Mouse (Mus musculus) embryonic facial prominence, embryonic 15.5 days (tissue): Measurements from ENCODE around the gene Cyp4f18. TPM values are rescaled to one million over a fixed set of nuclear protein-coding genes. Genes with fewer than 3 reads are reported as not detected.
"Not testable (repeated sequence)": the region's sequence is repeated elsewhere in the genome, so short reads cannot be mapped to it uniquely, and the experiment has no call there.

Experiments
- ATAC-seq: fragments of 200-750 bp; cut with Nextera tagmentation; 2 replicates; pipeline ENCODE4 v1.8.0; 2017; ENCODE audit warnings: low read depth, moderate TSS enrichment; ENCODE audit not compliant: insufficient number of reproducible peaks, low FRiP score, low TSS enrichment
- H3K27ac ChIP-seq: fragments of 300-500 bp; sonication (generic); replicated peaks from 2 replicates; pipeline ENCODE4 v1.5.1; 2015; ENCODE audit warnings: mild to moderate bottlenecking, inconsistent platforms
- H3K27me3 ChIP-seq: fragments of 300-500 bp; sonication (generic); 2 replicates; pipeline ENCODE4 v1.6.1; 2015; ENCODE audit warnings: inconsistent platforms
- H3K36me3 ChIP-seq: fragments of 300-500 bp; sonication (generic); 2 replicates; pipeline ENCODE4 v1.6.1; 2015; ENCODE audit warnings: mild to moderate bottlenecking, inconsistent platforms
- H3K4me1 ChIP-seq: fragments of 300-500 bp; sonication (generic); 2 replicates; pipeline ENCODE4 v1.6.1; 2015; ENCODE audit warnings: inconsistent platforms
- H3K4me2 ChIP-seq: fragments of 300-500 bp; sonication (generic); replicated peaks from 2 replicates; pipeline ENCODE4 v1.6.1; 2015; ENCODE audit warnings: mild to moderate bottlenecking, inconsistent platforms
- H3K4me3 ChIP-seq: fragments of 300-500 bp; sonication (generic); replicated peaks from 2 replicates; pipeline ENCODE4 v1.5.1; 2015; ENCODE audit warnings: mild to moderate bottlenecking, inconsistent platforms
- H3K9ac ChIP-seq: fragments of 300-500 bp; sonication (generic); 2 replicates; pipeline ENCODE4 v1.6.1; 2015; ENCODE audit warnings: inconsistent platforms
- H3K9me3 ChIP-seq: fragments of 300-500 bp; sonication (generic); replicated peaks from 2 replicates; pipeline ENCODE4 v1.6.1; 2016; ENCODE audit warnings: inconsistent platforms
- WGBS: fragments of 180-500 bp; shearing (Covaris S2); methylation state at CpG from one replicate; pipeline ENCODE4 v1.1.7; 2015; 5-methylcytosine and 5-hydroxymethylcytosine counted together
- polyA plus RNA-seq: library from polyadenylated mRNA; unstranded; fragments of >200 nt; fragmentation: Nextera tagmentation; extraction: Ambion mirVana; gene quantifications from 2 replicates; pipeline ENCODE4 v1.2.1, GENCODE M21; 2015

Cyp4f18 gene
- 1.3 and 1.5 TPM in 2 replicates for polyA plus RNA-seq

DNA sequence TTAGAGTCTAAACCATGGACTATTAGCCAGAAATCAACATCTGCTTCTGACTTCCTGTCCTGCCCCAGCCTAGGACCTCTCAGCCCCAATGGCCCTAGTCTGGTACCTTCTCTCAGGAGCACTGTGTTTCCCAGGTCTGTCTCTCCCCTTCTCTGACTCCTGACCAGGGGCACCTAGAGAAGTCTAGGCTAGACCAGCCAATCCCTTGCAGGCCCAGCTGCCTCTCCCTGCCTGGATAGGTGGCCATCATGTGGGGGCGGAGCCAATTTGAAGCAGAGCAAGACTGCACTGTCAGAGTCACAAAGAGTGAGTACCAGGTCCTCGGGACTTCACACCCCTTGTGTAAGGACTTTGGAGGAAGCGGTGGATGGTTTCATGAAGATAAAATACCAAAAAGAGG is at the start of gene Cyp4f18:
Gene Cyp4f18, minus strand, starts transcription at position 154 of the 400 bp plus-strand sequence.
- WGBS, result 73% methylated on average over 3 of the region's 3 CpGs
- no peak within 1 kb of the TSS for H3K9ac ChIP-seq
- H3K27ac ChIP-seq, result no peak within 1 kb of the TSS
- H3K4me2 ChIP-seq, result no peak within 1 kb of the TSS
- no peak for ATAC-seq
- H3K27me3 ChIP-seq, result no peaks in the 10 kb centered on the region
- H3K4me1 ChIP-seq, result no peaks in the 10 kb centered on the region
- no peaks in the 10 kb centered on the region for H3K36me3 ChIP-seq
- no peaks in the 10 kb centered on the region for H3K9me3 ChIP-seq
- no peak within 1 kb of the TSS for H3K4me3 ChIP-seq

DNA sequence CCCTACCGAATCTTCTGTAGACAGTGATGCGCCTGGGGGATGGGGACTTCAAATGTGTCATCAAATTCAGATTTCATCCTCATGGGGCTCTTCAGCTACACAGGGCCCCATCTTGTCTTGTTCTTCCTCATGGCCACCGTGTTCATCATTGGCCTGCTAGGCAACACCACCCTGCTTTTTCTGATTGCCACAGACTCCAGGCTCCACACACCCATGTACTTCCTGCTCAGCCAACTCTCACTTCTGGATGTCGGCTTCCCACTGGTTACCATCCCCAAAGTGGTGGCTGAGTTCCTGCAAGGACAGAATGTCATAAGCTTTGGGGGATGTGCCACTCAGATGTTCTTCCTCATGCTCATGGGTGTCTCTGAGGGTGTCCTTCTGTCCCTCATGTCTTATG is 48.2 kb upstream of the Cyp4f18 start:
- ATAC-seq, H3K27me3 ChIP-seq, H3K4me1 ChIP-seq, H3K36me3 ChIP-seq, H3K4me3 ChIP-seq, H3K27ac ChIP-seq, H3K9me3 ChIP-seq, H3K9ac ChIP-seq, H3K4me2 ChIP-seq: not testable (repeated sequence)
- WGBS, result 93% methylated on average over 3 of the region's 4 CpGs

DNA sequence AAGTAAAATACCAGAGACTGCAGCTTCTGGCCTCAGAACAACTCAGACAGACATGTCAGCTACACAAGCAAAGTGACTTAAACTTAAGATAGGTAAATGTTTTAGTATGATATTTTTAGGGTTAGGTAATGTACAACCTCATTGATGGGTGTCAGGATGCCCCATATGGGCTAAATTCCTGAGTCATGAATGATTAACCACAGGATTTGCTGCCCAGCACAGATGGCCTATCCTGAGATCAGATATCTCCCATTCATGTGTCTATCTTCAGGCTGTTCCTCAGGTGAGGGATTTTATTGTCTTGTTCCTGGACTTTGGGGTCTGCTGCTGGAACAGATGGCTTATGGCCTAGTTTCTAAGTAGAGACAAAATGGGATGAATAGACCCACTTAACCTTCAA is 45.2 kb upstream of the Cyp4f18 start:
- not testable (repeated sequence) for H3K27ac ChIP-seq, H3K27me3 ChIP-seq

DNA sequence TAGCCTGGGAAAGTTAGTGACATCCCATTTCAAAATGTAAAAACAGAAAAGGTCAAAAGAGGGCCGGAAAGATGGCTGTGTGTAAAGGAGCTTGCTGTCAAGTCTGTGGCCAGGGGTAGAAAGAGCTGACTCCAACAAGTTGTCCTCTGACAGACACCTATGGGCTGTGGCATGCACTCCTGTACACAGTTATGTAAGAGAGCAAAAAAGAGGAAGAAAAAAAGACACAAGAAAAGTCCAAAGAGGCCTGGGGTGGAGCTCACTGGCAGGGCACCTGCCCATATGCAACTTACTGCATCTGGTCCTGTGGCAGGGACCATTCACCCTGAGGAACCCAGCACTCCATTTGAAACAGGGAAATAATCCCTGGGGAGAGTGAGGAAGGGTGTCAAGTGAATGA is 33.1 kb upstream of the Cyp4f18 start:
- Histone ChIP-seq H3K4me3 (no peak overlapping the region), H3K4me1 (no peaks in the 10 kb centered on the region), H3K27me3 (no peaks in the 10 kb centered on the region), H3K4me2 (no peak overlapping the region), H3K36me3 (no peaks in the 10 kb centered on the region), H3K27ac (no peak overlapping the region), H3K9ac (no peak overlapping the region), H3K9me3 (no peaks in the 10 kb centered on the region)
- ATAC-seq, result no peak
- 74% methylated on average over 1 of the region's 1 CpGs for WGBS

More for the DNA sequence above, 45.2 kb upstream of the Cyp4f18 start:
- not testable (repeated sequence) for ATAC-seq, H3K9ac ChIP-seq, H3K9me3 ChIP-seq, H3K4me1 ChIP-seq, H3K4me2 ChIP-seq, H3K36me3 ChIP-seq, H3K4me3 ChIP-seq

DNA sequence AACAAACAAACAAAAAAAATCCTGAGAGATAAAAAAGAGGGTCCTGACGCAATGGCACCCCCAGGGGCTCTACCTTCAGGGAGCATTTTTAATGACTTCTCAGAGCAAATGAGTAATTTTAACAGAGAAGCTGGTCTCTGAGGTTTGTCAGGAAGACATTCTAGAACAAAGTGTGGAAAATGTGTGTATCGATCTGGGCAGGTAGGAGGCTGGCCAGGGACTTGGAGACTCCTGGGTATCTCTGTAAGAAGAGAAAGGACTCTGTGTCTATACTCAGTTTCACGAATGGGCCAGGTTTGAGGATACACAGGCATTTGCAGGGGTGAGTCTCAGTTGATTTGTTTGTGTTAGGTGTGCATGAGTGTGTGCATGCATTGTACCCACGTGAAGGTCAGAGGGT is 31.5 kb upstream of the Cyp4f18 start, which contains the start of gene Olfr372:
Gene Olfr372, plus strand, starts transcription at position 301 of the 400 bp plus-strand sequence.
- H3K4me2 ChIP-seq, H3K4me3 ChIP-seq, H3K27ac ChIP-seq, ATAC-seq, H3K36me3 ChIP-seq, H3K9me3 ChIP-seq, H3K27me3 ChIP-seq, H3K4me1 ChIP-seq, H3K9ac ChIP-seq: not testable (repeated sequence)
- WGBS, result 79% methylated on average over 4 of the region's 4 CpGs

DNA sequence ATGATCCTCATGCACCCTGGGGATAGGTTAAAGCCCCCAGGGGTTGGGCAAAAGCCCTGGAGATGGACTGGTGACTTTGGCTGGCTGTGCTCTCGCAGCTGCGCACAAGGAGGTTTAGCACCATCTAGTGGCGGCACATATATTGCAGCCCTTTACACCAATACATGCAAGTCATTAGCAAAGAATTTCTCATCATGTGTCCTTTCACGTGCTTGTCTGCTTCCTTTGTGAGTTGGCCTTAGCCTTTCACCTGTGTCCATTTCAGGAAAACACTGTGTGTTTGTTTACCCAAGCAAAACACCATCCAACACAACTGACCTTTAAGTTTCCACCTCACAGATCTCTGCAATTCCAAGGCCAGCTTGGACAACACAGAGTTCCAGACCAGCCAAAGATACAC is 23.5 kb upstream of the Cyp4f18 start:
- 23% methylated on average over 4 of the region's 4 CpGs for WGBS
- H3K9ac ChIP-seq, H3K4me3 ChIP-seq, H3K27ac ChIP-seq, ATAC-seq, H3K36me3 ChIP-seq, H3K4me1 ChIP-seq, H3K27me3 ChIP-seq, H3K9me3 ChIP-seq, H3K4me2 ChIP-seq: not testable (repeated sequence)

DNA sequence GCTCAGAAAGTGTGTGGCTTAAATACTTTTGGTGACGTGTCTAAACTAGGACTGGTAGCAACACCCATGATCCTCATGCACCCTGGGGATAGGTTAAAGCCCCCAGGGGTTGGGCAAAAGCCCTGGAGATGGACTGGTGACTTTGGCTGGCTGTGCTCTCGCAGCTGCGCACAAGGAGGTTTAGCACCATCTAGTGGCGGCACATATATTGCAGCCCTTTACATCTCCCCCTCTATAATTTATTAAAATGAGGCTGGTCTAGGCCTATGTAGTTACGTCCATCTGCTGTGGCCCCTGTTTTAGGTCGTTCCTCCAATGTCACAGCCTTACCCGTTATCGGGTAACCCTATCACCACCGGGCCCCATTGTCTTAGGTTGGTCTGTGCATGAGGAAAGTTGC is 15.5 kb upstream of the Cyp4f18 start:
- not testable (repeated sequence) for H3K4me3 ChIP-seq, H3K9ac ChIP-seq, H3K9me3 ChIP-seq, H3K27ac ChIP-seq, H3K4me1 ChIP-seq, H3K4me2 ChIP-seq, H3K36me3 ChIP-seq, H3K27me3 ChIP-seq, ATAC-seq
- WGBS, result 13% methylated on average over 5 of the region's 9 CpGs

DNA sequence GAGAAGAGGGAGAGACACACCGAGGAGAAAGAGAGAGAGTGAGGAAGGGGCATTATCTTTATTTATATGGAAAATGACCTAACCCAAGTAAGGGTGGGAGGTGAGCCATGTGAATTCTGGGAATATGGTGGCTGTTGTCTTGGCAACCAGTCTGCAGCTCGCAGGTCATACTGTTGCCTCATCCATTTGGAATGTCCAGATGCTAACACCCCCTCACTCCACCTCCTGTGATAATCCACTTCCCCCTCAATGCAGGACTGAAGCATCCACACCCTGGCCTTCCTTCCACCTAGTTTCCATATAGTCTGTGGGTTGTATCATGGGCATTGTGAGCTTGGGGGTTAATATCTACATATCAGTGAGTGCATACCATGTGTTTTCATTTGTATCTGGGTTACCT is 10.4 kb upstream of the Cyp4f18 start:
- Histone ChIP-seq H3K4me2 (no peak overlapping the region), H3K4me1 (no peaks in the 10 kb centered on the region), H3K27ac (no peak overlapping the region), H3K4me3 (no peak overlapping the region), H3K36me3 (no peaks in the 10 kb centered on the region), H3K9ac (no peak overlapping the region), H3K27me3 (no peaks in the 10 kb centered on the region), H3K9me3 (no peaks in the 10 kb centered on the region)
- 58% methylated on average over 2 of the region's 2 CpGs for WGBS
- ATAC-seq, result no peak

DNA sequence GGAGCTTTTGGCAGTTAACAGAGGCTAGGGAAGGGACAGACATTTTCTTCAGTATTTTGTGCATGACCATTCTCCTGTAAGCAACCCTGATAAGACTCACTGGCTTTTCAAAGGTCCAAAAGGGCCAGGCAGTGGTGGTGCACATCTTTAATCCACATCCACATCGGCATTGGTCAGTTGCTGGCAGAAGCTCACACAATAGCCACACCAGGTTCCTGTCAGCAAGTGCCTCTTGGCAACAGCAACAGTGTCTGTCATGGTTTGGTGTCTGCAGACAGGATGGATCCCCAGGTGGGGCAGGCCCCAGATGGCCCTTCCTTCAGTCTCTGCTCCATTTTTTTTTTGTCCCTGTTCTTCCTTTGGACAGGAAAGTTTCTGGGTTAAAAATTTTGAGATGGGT is 9.6 kb upstream of the Cyp4f18 start:
- not testable (repeated sequence) for H3K36me3 ChIP-seq, H3K4me3 ChIP-seq
- 82% methylated on average over 1 of the region's 1 CpGs for WGBS

DNA sequence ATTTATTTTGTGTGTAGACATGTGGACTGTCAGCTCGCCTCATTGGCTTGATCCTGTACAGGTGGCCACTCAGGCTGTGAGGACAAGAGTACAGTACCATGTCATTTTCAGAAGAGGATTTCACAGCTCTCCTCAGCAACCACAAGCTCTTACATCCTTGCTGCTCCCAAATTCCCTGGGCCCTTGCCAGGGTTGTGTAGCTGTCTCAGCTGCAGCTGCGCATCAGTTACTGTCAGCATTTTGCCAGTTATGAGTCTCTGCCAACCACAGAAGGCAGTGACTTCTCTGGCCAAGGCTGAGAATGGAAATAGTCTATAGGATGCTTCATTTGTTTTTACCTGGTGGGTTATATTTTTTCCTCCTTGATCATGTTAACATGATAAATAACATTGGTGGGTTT is 8.7 kb upstream of the Cyp4f18 start:
- Histone ChIP-seq H3K27ac (no peak overlapping the region), H3K27me3 (no peaks in the 10 kb centered on the region), H3K36me3 (no peaks in the 10 kb centered on the region), H3K4me3 (no peak overlapping the region), H3K4me1 (no peaks in the 10 kb centered on the region), H3K9ac (no peak overlapping the region), H3K9me3 (no peaks in the 10 kb centered on the region), H3K4me2 (no peak overlapping the region)
- no peak for ATAC-seq
- WGBS, result 54% methylated on average over 2 of the region's 2 CpGs

More for the DNA sequence above, 9.6 kb upstream of the Cyp4f18 start:
- not testable (repeated sequence) for H3K27me3 ChIP-seq, H3K27ac ChIP-seq, H3K9me3 ChIP-seq, H3K4me1 ChIP-seq, H3K4me2 ChIP-seq, H3K9ac ChIP-seq, ATAC-seq

DNA sequence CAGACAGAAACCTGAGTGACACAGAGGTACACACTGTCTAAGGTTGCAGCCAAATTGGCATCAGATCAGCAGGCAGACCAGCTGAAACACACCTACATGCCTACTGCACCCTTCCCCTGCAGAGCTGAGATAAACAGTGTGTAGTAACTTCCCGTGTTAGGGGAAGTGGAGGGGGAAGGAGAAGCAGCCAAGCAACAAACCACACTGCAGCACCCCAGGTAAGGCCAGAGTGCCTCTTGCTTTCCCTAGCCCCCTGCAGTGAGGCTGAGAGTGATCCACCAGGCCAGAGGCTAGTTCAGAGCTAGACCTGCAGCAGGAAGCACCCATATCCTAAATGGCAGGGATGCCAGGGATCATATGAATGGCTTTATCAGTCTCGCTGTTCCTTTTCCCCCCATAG is 7.9 kb upstream of the Cyp4f18 start:
- 59% methylated on average over 2 of the region's 2 CpGs for WGBS

DNA sequence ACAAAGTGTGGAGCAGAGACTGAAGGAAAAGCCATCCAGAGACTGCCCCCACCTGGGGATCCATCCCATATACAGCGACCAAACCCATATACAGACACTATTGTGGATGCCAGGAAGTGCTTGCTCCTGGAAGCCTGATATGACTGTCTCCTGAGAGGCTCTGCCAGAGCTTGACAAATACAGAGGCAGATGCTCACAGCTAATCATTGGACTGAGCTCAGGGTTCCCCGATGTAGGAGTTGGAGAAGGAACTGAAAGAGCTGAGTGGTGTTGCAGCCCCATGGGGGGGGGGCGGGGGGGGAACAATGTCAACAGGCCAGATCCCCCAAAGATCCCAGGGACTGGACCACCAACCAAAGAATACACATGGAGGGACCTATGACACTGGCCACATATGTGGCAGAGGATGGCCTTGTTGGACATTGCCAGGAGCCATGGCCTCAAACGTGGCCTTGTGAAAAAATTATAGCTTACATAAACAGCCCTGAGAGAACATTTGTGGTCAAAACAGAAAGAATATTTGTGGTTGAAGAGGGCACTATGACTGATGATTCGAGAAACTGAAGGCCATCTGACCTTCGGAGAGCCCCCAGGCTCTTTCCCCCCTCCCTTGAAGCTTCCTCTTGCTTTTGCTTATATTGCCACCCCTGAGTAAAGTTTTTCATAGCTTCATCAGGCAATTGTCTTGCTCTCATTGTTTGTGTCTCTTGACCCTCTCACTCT is 4.2 kb upstream of the Cyp4f18 start:
- WGBS, result 66% methylated on average over 6 of the region's 6 CpGs
- not testable (repeated sequence) for H3K9ac ChIP-seq, H3K9me3 ChIP-seq

More for the DNA sequence above, 7.9 kb upstream of the Cyp4f18 start:
- not testable (repeated sequence) for H3K36me3 ChIP-seq, H3K27me3 ChIP-seq, H3K27ac ChIP-seq, H3K4me2 ChIP-seq, ATAC-seq, H3K4me3 ChIP-seq, H3K9me3 ChIP-seq, H3K9ac ChIP-seq, H3K4me1 ChIP-seq

More for the DNA sequence above, 4.2 kb upstream of the Cyp4f18 start:
- not testable (repeated sequence) for H3K4me3 ChIP-seq, H3K4me2 ChIP-seq, H3K27ac ChIP-seq, H3K36me3 ChIP-seq, ATAC-seq, H3K4me1 ChIP-seq, H3K27me3 ChIP-seq
